Mouse (Mus musculus) embryo, embryonic 10 days (tissue): Measurements from ENCODE around the gene Cyb5r3.

Experiments
- DNase-seq: peaks from one replicate; pipeline ENCODE4 v3.0.0-alpha.2; 2015; ENCODE audit warnings: low spot score

The Cyb5r3 gene

GRCm38 (mm10) chr15:83169772-83170722, 2.3 kb downstream of the Cyb5r3 start:
- DNase-seq = no peak

GRCm38 (mm10) chr15:83168875-83169771, 3.3 kb downstream of the Cyb5r3 start:
- DNase-seq = no peak

DNA sequence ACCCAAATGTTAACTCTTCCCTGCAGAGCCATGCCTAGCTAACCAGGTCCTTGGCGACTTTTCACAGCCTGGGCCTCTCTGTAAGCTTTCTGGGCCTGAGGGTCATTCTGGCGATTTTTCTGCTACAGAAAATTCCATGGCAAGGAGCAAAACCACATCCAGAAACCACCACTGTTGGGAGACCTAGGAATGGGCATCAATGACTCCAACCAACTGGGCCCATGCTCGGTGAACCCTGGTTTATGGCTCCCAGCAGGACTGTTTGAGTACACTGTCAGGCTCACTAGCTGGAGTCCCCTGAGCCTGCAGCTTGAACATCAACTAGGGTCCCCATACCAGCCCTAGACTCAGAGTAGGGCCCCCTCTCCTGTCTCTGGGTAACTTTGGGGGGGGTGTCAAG, 4.1 kb downstream of the Cyb5r3 start:
- no peak for DNase-seq

GRCm38 (mm10) chr15:83167550-83168065, 4.8 kb downstream of the Cyb5r3 start:
- DNase-seq = no peak

GRCm38 (mm10) chr15:83167126-83167525, 5.3 kb downstream of the Cyb5r3 start:
- peak; percentile 24 for DNase-seq

GRCm38 (mm10) chr15:83166642-83167041, 5.8 kb downstream of the Cyb5r3 start:
- no peak for DNase-seq

DNA sequence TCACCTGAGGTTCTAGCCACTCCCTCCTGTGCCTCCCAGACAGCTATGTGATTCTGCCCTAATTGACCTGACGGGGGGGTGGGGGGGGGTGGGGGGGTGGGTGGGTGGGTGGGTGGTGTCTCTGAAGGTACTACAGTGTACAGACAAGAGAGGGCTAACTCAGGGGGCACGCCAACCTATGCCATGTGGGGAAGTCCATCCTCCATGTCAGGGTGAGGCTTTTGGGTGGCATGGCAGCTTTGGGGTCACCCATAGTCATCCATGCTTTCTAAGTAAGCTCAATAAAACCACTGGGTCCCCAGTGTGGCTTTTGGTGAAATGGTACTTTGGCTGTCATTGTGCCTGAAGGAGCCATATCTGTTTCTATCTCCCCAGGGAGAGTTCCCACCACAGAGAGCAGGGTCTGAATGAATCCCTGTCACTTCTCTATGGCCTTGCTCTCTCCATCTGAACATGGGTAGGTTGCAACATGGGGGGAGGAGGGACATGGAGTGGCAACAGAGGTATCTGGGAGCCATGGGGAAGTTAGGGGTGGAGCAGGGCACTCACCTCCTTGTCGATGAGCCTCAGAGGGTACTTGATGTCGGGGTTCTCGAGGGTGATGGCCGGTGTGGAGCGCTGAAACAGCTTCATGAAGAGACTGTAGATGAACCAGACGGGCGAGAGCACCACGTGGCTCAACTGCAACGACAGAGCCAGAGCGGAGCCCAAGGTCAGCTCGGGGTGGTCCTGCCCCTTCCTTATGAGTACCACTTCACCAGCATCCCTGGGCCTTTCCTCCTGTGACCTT, 6.7 kb downstream of the Cyb5r3 start:
- DNase-seq = no peak

GRCm38 (mm10) chr15:83164971-83165471, 7.4 kb downstream of the Cyb5r3 start:
- no peak for DNase-seq

DNA sequence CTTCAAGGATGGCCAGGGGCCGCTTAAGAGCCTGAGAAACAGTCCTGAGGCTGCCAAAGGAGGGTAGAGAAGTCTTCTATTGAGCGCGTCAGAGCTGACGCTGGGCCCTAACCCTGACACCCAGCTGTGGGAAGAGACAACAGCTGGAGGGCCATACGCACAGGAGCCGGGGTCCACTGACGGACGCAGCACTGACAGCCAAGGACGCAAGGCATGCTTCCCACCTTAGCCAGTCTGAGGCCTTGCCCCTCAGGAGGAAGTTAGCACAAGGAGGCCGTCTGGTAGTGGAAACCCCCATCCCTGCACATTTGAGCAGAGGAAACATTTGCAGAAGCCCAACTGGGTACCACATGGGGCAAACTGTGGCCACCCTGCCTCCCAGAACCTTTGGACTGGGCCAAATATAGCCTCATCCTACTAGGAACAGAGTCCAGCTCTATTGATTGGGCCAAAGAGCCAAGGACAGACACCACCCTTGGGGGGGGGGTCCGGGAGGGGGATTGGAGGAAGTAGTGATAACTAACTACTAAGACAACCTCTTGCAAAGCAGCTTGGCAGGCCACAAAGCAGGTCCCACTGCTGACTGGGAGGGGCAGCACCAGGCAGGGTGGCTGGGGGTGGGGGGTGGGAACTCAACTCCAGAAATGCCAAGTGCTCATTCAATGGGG, 9.4 kb downstream of the Cyb5r3 start:
- DNase-seq = no peak

DNA sequence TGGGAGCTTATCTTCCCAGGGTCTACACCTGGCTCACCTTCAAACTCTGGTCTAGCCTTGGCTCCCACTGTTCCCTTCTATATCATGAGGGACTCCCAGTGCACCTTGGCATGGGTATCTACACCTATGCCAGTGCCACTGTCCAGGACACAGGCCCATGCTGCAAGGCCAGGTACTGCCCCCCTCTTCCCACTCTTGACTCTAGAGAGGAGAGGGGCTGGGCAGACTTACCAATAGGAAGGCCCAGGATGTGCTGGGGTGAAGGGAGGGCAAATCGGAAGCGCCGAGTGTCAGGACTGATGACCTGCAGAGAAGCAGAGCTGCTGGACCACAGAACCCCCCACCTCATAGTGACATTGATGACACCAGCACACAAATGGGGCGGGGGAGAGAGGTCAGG, 10.4 kb downstream of the Cyb5r3 start:
- DNase-seq = no peak

DNA sequence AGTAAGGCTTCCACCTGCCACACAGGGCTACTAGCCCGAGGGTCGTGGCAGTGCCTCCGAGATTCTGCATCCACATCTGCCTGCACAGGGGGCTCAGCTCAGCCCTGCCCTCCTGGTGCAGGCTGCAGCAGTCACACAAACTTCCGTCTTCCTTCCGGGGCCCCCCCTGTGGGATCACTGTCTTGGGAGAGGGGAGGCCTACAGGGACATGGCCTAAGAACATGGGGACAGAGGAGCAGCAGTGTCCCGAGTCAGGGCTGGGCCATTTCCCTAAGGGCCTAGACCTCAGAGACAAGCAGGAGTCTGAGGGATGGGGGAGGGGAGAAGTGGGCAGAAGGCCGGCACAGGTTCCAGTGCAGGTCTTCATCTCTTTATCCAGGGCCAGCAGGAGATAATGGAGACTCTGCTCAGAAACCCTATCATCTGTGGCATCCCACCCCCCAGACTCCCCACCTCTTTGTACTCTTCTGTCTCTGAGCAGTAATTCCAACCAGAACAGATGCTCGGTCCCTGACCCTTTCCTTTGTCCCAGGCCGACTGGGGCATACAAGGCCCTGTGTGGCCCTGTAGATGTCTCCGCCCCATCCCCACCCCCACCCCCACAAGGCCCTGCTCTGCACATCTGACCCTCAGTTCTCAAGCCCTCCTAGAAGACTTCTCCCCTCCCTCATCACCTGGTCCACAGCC, 11.2 kb downstream of the Cyb5r3 start:
- peak; percentile 55 for DNase-seq

DNA sequence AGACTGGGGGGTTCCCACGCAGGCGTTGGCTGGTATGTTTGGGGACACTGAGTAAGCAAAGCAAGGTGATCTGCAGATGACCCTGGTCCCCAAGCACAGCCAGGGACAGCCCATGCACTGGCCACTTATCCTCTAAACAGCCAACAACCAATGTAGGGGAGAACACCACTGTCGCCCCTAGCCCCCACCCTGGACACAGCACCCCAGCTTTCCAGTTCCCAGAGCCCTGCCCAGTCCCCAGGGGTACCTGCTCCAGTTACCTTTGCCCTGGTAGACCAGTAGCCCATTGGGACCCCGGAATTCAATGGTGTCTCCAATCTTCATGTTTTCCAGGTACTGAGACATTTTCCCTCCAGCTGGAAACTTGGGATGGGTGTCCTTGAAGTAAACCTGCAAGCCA, 11.8 kb downstream of the Cyb5r3 start:
- no peak for DNase-seq

DNA sequence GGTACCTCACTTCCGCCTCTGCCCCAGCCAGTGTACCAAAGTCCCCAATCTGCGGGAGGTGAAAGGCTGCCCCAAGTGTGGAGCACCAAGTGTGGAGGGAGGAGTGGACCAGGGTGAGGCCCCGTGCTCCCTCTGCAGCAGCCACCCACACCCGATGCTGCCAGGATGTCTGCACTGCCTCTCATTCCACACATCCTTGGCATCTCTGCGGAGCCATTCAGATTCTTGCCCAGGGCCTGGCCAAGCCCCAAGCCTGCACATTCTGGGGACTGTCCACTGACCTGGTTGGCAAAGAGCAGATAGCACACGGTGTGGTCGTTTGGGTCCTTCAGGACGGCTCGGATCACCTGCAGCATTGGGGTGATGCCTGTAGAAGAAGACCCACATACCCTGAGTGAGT, 12.6 kb downstream of the Cyb5r3 start:
- DNase-seq = no peak

- DNase-seq = no peak
These were observed 13.7 kb downstream of the Cyb5r3 start for GRCm38 (mm10) chr15:83158587-83159160.

- no peak for DNase-seq
These were observed 14.7 kb downstream of the Cyb5r3 start for GRCm38 (mm10) chr15:83157667-83158064.

GRCm38 (mm10) chr15:83156929-83157666, 15.3 kb downstream of the Cyb5r3 start:
- DNase-seq = peak; percentile 73

DNA sequence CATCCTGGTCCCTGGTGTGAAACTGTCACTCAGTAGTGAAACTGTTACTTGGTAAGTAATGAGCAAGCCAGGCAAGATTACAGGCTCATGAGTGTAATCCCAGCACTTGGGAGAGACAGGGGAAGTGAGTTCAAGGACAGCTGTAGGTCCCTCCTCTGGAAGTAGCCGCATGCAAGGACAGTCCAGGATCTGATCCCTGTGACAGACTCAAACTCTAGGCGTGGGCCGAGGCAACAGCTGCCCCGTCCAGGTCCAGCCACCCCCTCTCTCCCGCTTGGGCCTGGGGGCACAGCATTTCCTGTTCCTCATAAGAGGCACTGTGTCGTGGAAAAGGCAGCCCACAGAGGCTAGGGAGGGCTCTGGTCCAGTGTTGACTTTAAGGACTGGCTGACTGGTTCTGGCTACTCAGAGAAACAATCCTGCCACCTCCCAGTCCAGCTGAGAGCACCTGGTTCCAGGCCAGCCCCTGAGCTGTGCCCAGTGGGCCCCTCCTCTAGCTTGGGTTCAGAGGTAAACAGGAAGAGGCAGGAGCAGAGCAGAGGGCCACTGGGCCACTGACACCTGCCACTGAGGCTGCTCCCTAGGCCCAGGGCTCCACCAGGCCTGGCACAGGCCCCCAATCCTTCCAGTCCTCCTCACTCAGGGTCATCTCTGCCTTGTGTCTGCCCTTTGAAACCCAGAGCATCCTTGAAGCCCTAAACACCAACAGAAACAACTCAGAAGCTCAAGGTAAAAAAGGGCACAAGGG, 16.5 kb downstream of the Cyb5r3 start:
- DNase-seq = no peak

- no peak for DNase-seq
These were observed 18.1 kb downstream of the Cyb5r3 start for GRCm38 (mm10) chr15:83154309-83154708.

GRCm38 (mm10) chr15:83150694-83151093, 21.7 kb downstream of the Cyb5r3 start:
- no peak for DNase-seq
